Comparison of ENCODE assay signal across 8 mouse cellular contexts in the genomic region with DNA sequence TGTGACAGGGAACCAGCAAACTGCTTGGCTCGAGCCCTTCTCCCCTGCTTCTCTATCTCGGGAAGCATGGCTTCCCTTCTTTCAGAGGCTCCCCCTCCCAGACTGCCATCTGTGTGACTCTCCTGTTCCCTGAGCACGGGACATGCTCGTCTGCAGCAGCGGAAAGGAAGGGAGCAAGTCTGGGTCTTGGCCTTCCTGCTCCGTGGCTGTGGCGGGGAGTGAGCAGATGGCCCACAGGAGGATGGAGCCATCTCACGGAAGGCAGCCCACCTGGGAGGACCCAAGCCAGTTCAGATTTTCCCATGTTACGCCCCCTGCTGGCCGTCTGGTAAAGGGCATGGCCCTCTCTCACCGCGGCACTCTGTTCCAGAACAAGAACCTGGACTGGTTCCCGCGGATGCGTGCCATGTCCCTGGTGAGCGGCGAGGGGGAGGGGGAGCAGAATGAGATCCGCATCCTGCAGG. TPM values are rescaled to one million over a fixed set of nuclear protein-coding genes. Genes with fewer than 3 reads are reported as not detected.
A peak's percentile ranks its signal among the peaks of the same experiment; 100 is the strongest.
DNase-seq lines count a peak whose midpoint lies in the region; ATAC-seq and TF ChIP-seq lines count a peak whose summit lies in the region.

No protein-coding gene starts in this region.

- peak overlapping the region; percentile 55 for H3K27ac ChIP-seq in forebrain, embryonic 15.5 days (replicated peaks)
- peak overlapping the region; percentile 64 for H3K27ac ChIP-seq in hindbrain, embryonic 10.5 days
- H3K27ac ChIP-seq in midbrain, embryonic 14.5 days (replicated peaks; ENCODE audit: low read depth, low read length): peak overlapping the region; percentile 41; the same call in 1 of the 2 replicates
- H3K27ac ChIP-seq in small intestine, adult 2 months (ENCODE audit: insufficient read depth, low read depth, low read length): no peak overlapping the region

- no peaks in the 10 kb centered on the region for H3K27me3 ChIP-seq in forebrain, embryonic 15.5 days
- peaks cover 7% of the 10 kb centered on the region; the same call in 1 of the 2 replicates for H3K27me3 ChIP-seq in hindbrain, embryonic 10.5 days (ENCODE audit: insufficient read depth, poor library complexity, severe bottlenecking)
- no peaks in the 10 kb centered on the region for H3K27me3 ChIP-seq in midbrain, embryonic 14.5 days (ENCODE audit: control insufficient read depth, insufficient read depth, low read length)
- no peaks in the 10 kb centered on the region for H3K27me3 ChIP-seq in small intestine, adult 2 months (ENCODE audit: control insufficient read depth, insufficient read depth, low read length)

- H3K36me3 ChIP-seq in forebrain, embryonic 15.5 days: 0 out of 2 replicates have a peak, but pooled peaks cover 11% of the 10 kb centered on the region
- peaks cover 54% of the 10 kb centered on the region for H3K36me3 ChIP-seq in hindbrain, embryonic 10.5 days
- peaks cover 35% of the 10 kb centered on the region for H3K36me3 ChIP-seq in midbrain, embryonic 14.5 days (ENCODE audit: control insufficient read depth, insufficient read depth, low read length)
- H3K36me3 ChIP-seq in small intestine, adult 2 months (ENCODE audit: control insufficient read depth, insufficient read depth, low read length): peaks cover 70% of the 10 kb centered on the region

- H3K4me1 ChIP-seq in forebrain, embryonic 15.5 days: peaks cover 20% of the 10 kb centered on the region
- peaks cover 46% of the 10 kb centered on the region for H3K4me1 ChIP-seq in hindbrain, embryonic 10.5 days (replicated peaks)
- H3K4me1 ChIP-seq in midbrain, embryonic 14.5 days (ENCODE audit: control insufficient read depth, insufficient read depth, low read length): peaks cover 21% of the 10 kb centered on the region; the same call in 1 of the 2 replicates
- peaks cover 9% of the 10 kb centered on the region for H3K4me1 ChIP-seq in small intestine, adult 2 months (ENCODE audit: control insufficient read depth, insufficient read depth, insufficient read length, low read length)

- 1% methylated on average over 18 of the region's 18 CpGs for WGBS in forebrain, embryonic 15.5 days
- 7% methylated on average over 18 of the region's 18 CpGs for WGBS in hindbrain, embryonic 10.5 days
- 3% methylated on average over 18 of the region's 18 CpGs for WGBS in midbrain, embryonic 14.5 days
- 62% methylated on average over 18 of the region's 18 CpGs for whole genome bisulfite sequencing in small intestine, adult 2 months

- peak overlapping the region; percentile 8; the same call in 1 of the 2 replicates for H3K4me3 ChIP-seq in forebrain, embryonic 15.5 days
- peak overlapping the region; percentile 21; the same call in 1 of the 2 replicates for H3K4me3 ChIP-seq in hindbrain, embryonic 10.5 days
- no peak overlapping the region for H3K4me3 ChIP-seq in midbrain, embryonic 14.5 days (replicated peaks; ENCODE audit: low read depth, low read length)
- H3K4me3 ChIP-seq in small intestine, adult 2 months (ENCODE audit: low read depth, low read length): no peak overlapping the region

- peak; percentile 60; the same call in 1 of the 2 replicates for TF ChIP-seq CTCF in small intestine, adult 2 months (IDR thresholded peaks at IDR 0.05; ENCODE audit: extremely low read depth, insufficient read length, insufficient replicate concordance, low read depth, low read length)

- peak; percentile 80 to 88 for DNase-seq in adrenal gland, adult (ENCODE audit: inconsistent age in 2 of 2, low spot score in 1 of 2)
- DNase-seq in adrenal gland, adult 8-10 months: no peak
- DNase-seq in cerebellum, adult 11-12 months: peak; percentile 97
- peak; percentile 76 for DNase-seq in hindbrain, embryonic 10.5 days (ENCODE audit: low spot score)
- peak; percentile 66 to 70 for DNase-seq in layer of hippocampus, postnatal 36 days
- peak; percentile 78 for DNase-seq in midbrain, embryonic 14.5 days

- peak overlapping the region; percentile 21; the same call in 1 of the 2 replicates for H3K9ac ChIP-seq in forebrain, embryonic 15.5 days (replicated peaks)
- H3K9ac ChIP-seq in midbrain, embryonic 14.5 days (replicated peaks; ENCODE audit: low read length): 0 out of 2 replicates have a peak overlapping the region, but pooled peaks have one; percentile 12

- no peaks in the 10 kb centered on the region for H3K9me3 ChIP-seq in forebrain, embryonic 15.5 days
- H3K9me3 ChIP-seq in hindbrain, embryonic 10.5 days: 0 out of 2 replicates have a peak, but pooled peaks cover 9% of the 10 kb centered on the region
- no peaks in the 10 kb centered on the region for H3K9me3 ChIP-seq in midbrain, embryonic 14.5 days (ENCODE audit: control insufficient read depth, low read length)

- peak overlapping the region; percentile 33 for H3K4me2 ChIP-seq in forebrain, embryonic 15.5 days (replicated peaks)
- H3K4me2 ChIP-seq in midbrain, embryonic 14.5 days (ENCODE audit: low read length): peak overlapping the region; percentile 24

- ATAC-seq in forebrain, embryonic 15.5 days (replicated peaks): peak; percentile 34; the same call in 1 of the 2 replicates
- peak; percentile 29; the same call in 1 of the 2 replicates for ATAC-seq in midbrain, embryonic 14.5 days (ENCODE audit: low FRiP score, low TSS enrichment)

- no peak for TF ChIP-seq POLR2A in small intestine, adult 2 months (IDR thresholded peaks at IDR 0.05; ENCODE audit: low read depth, low read length)

RNA-seq across cellular contexts. Expression of a gene that starts 13.1 kb away (rescaled TPM):
- total RNA-seq in adrenal gland, adult 8-10 months (2022): 100 to 1,000 TPM; 252 to 380 (median 304) TPM
- polyA plus RNA-seq in forebrain, embryonic 15.5 days (2015; fragmentation: Nextera tagmentation; extraction: Ambion mirVana): 278 and 295 TPM in 2 replicates
- 395 and 442 TPM in 2 replicates for polyA plus RNA-seq in hindbrain, embryonic 10.5 days (2016; fragmentation: Nextera tagmentation; extraction: Ambion mirVana)
- 100 to 1,000 TPM; 205 to 207 TPM for total RNA-seq in layer of hippocampus, postnatal 36 days (2021)
- polyA plus RNA-seq in midbrain, embryonic 14.5 days (2014; fragmentation: Nextera tagmentation; extraction: Ambion mirVana): 353 and 471 TPM in 2 replicates
- 103 and 126 TPM in 2 replicates for polyA plus RNA-seq in small intestine, adult 2 months (2012; rRNA removed)

RNA-seq across cellular contexts. Expression of a gene that starts 47.0 kb away (rescaled TPM):
- total RNA-seq in adrenal gland, adult 8-10 months (2022): 1 to 10 TPM in 3 of 4 experiments, under 1 TPM in 1; 0.49 to 1.8 (median 1.3) TPM
- polyA plus RNA-seq in forebrain, embryonic 15.5 days (2015; fragmentation: Nextera tagmentation; extraction: Ambion mirVana): 0.17 and 0.31 TPM in 2 replicates
- 0.06 and 0.31 TPM in 2 replicates for polyA plus RNA-seq in hindbrain, embryonic 10.5 days (2016; fragmentation: Nextera tagmentation; extraction: Ambion mirVana)
- under 1 TPM in 1 of 2 experiments, not detected in 1; 0.27 TPM for total RNA-seq in layer of hippocampus, postnatal 36 days (2021)
- polyA plus RNA-seq in midbrain, embryonic 14.5 days (2014; fragmentation: Nextera tagmentation; extraction: Ambion mirVana): 0.20 and 0.36 TPM in 2 replicates
- polyA plus RNA-seq in small intestine, adult 2 months (2012; rRNA removed): 0.08 TPM in 1 of 2 replicates, not detected in the other

Comparison
In these comparisons a context has a peak if more than half of its experiments do, and no peak if none do; other contexts are left out.
1. H3K4me3 ChIP-seq: peak in forebrain, embryonic 15.5 days (single experiment) and hindbrain, embryonic 10.5 days (single experiment); none in midbrain, embryonic 14.5 days (single experiment) and small intestine, adult 2 months (single experiment).